19 mouse cellular contexts compared by ENCODE assay signal in the genomic region with DNA sequence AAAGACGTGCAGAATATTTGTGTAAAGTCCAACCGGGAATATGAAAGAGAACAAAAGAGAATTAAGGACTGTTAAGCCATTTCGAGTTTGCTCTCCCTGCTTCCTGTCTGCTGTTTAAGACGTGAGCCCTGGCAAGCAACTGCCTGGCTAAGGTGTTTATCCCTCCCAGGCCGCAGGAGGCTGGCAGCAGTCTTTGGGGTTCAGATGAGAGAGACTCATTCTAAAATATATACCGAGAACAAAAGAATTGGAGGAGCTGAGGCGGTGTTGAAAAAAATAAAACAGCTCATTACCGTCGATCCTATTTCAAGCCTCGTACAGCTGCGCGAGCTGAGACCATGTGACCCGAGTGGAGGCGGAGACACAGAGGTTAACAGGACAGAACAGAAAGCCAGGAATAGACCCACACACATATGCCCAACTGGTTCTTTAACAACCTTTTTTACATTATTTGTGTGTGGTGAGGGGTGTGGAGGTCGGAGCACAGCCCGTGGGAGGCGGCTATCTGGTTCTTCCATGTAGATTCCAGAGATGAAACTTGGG. TPM values are rescaled to one million over a fixed set of nuclear protein-coding genes. Genes with fewer than 3 reads are reported as not detected.
DNase-seq lines count a peak whose midpoint lies in the region; ATAC-seq and TF ChIP-seq lines count a peak whose summit lies in the region.
"Had no signal": no experiment of that assay in that cellular context is flagged by ENCODE, and none has a peak within 500 bp of the region (broad histone marks: within the 10 kb centered on the region; RNA-seq: fewer than 3 reads in every experiment).

No protein-coding gene starts in this region.

- H3K9me3 ChIP-seq in heart, embryonic 13.5 days: no peaks in the 10 kb centered on the region; the same call in 1 of the 2 replicates
- H3K9me3 ChIP-seq in lung, postnatal 0 days (ENCODE audit: low read length): no peaks in the 10 kb centered on the region
- H3K9me3 ChIP-seq in intestine, embryonic 16.5 days (ENCODE audit: control insufficient read depth, low read length): no peaks in the 10 kb centered on the region
- no peaks in the 10 kb centered on the region for H3K9me3 ChIP-seq in hindbrain, postnatal 0 days (ENCODE audit: low read length)
- H3K9me3 ChIP-seq: forebrain, embryonic 13.5 days; lung, embryonic 15.5 days had no signal

- no peak overlapping the region for H3K9ac ChIP-seq in heart, embryonic 13.5 days
- no peak overlapping the region for H3K9ac ChIP-seq in lung, postnatal 0 days (replicated peaks; ENCODE audit: low read depth)
- H3K9ac ChIP-seq in intestine, embryonic 16.5 days (ENCODE audit: low read depth, low read length): no peak overlapping the region
- H3K9ac ChIP-seq in hindbrain, postnatal 0 days (replicated peaks; ENCODE audit: low read length): no peak overlapping the region
- H3K9ac ChIP-seq: forebrain, embryonic 13.5 days; lung, embryonic 15.5 days had no signal

- no peak for DNase-seq in heart, adult 18-20 months
- DNase-seq in lung, postnatal 10 days: peak; percentile 22
- no peak for DNase-seq in lung, postnatal 0 days (ENCODE audit: low spot score)
- DNase-seq in brain, embryonic 14.5 days (ENCODE audit: low read depth): peak; percentile 59
- DNase-seq in hindbrain, postnatal 0 days (ENCODE audit: low spot score): no peak
- DNase-seq: B cell, adult 2 months; cerebellum, adult 8-10 months; gastrocnemius, postnatal 25 days; heart, postnatal 4 days; kidney, adult 11 months; liver; spleen, adult 18-20 months; thymus, postnatal 14 days had no signal

- ATAC-seq in heart, embryonic 13.5 days (ENCODE audit: extremely low read depth, insufficient number of reproducible peaks, low FRiP score, low TSS enrichment): no peak
- ATAC-seq in lung, postnatal 0 days: no peak
- ATAC-seq in intestine, embryonic 16.5 days: no peak
- no peak for ATAC-seq in hindbrain, postnatal 0 days
- ATAC-seq: forebrain, embryonic 13.5 days had no signal

- H3K4me1 ChIP-seq in heart, embryonic 13.5 days: no peaks in the 10 kb centered on the region
- no peaks in the 10 kb centered on the region for H3K4me1 ChIP-seq in lung, postnatal 0 days (ENCODE audit: insufficient read depth, low read depth, low read length)
- H3K4me1 ChIP-seq in intestine, embryonic 16.5 days (ENCODE audit: control insufficient read depth, insufficient read depth, low read length): no peaks in the 10 kb centered on the region
- no peaks in the 10 kb centered on the region for H3K4me1 ChIP-seq in hindbrain, postnatal 0 days (ENCODE audit: insufficient read depth, low read length)
- H3K4me1 ChIP-seq: forebrain, embryonic 13.5 days; lung, embryonic 15.5 days; midbrain, embryonic 10.5 days had no signal

- no peak overlapping the region for H3ac ChIP-seq in myocyte (ENCODE audit: control insufficient read depth, insufficient read length)

- H3K4me3 ChIP-seq in heart, embryonic 13.5 days: no peak overlapping the region
- no peak overlapping the region for H3K4me3 ChIP-seq in lung, postnatal 0 days (ENCODE audit: low read depth, low read length)
- H3K4me3 ChIP-seq in myocyte: no peak overlapping the region
- H3K4me3 ChIP-seq in intestine, embryonic 16.5 days (ENCODE audit: low read length): no peak overlapping the region
- no peak overlapping the region for H3K4me3 ChIP-seq in hindbrain, postnatal 0 days (ENCODE audit: low read length)
- H3K4me3 ChIP-seq: forebrain, embryonic 13.5 days; lung, embryonic 15.5 days; midbrain, embryonic 10.5 days had no signal

- no peak for TF ChIP-seq EP300 in lung, postnatal 0 days (IDR thresholded peaks at IDR 0.05)

- no peak for TF ChIP-seq POLR2A in brain, embryonic 14.5 days (IDR thresholded peaks at IDR 0.05; ENCODE audit: borderline replicate concordance, extremely low read depth, insufficient read depth, insufficient read length, poor library complexity, severe bottlenecking)
- no peak for TF ChIP-seq POLR2A in myocyte (IDR thresholded peaks at IDR 0.05; ENCODE audit: insufficient read length, low read depth)

- no peak overlapping the region for H3K27ac ChIP-seq in heart, embryonic 13.5 days (replicated peaks)
- no peak overlapping the region for H3K27ac ChIP-seq in lung, postnatal 0 days (ENCODE audit: low read length)
- H3K27ac ChIP-seq in intestine, embryonic 16.5 days (ENCODE audit: low read length): no peak overlapping the region
- H3K27ac ChIP-seq in hindbrain, postnatal 0 days: no peak overlapping the region
- H3K27ac ChIP-seq: forebrain, embryonic 13.5 days; lung, embryonic 15.5 days; midbrain, embryonic 10.5 days had no signal

- no peaks in the 10 kb centered on the region for H3K79me2 ChIP-seq in myocyte (ENCODE audit: control insufficient read depth, insufficient read depth)

- TF ChIP-seq CTCF in lung, postnatal 0 days (IDR thresholded peaks at IDR 0.05): no peak
- TF ChIP-seq CTCF in brain, embryonic 14.5 days (IDR thresholded peaks at IDR 0.05; ENCODE audit: borderline replicate concordance, extremely low read depth, insufficient read depth, insufficient read length): no peak
- no peak for TF ChIP-seq CTCF in hindbrain, postnatal 0 days (IDR thresholded peaks at IDR 0.05; ENCODE audit: low read depth)

- no peaks in the 10 kb centered on the region; the same call in 1 of the 2 replicates for H3K27me3 ChIP-seq in heart, embryonic 13.5 days (replicated peaks)
- H3K27me3 ChIP-seq in lung, postnatal 0 days (replicated peaks; ENCODE audit: insufficient read depth, low read length): no peaks in the 10 kb centered on the region
- peaks cover 7% of the 10 kb centered on the region for H3K27me3 ChIP-seq in myocyte (ENCODE audit: control insufficient read depth, insufficient read depth, insufficient read length)
- no peaks in the 10 kb centered on the region for H3K27me3 ChIP-seq in intestine, embryonic 16.5 days (replicated peaks; ENCODE audit: control insufficient read depth, insufficient read depth, low read length)
- no peaks in the 10 kb centered on the region; the same call in 1 of the 2 replicates for H3K27me3 ChIP-seq in hindbrain, postnatal 0 days (ENCODE audit: insufficient read depth, low read length)
- H3K27me3 ChIP-seq: forebrain, embryonic 13.5 days; lung, embryonic 15.5 days had no signal

- H3K36me3 ChIP-seq in heart, embryonic 13.5 days: no peaks in the 10 kb centered on the region
- no peaks in the 10 kb centered on the region for H3K36me3 ChIP-seq in lung, postnatal 0 days (ENCODE audit: insufficient read depth, low read length)
- H3K36me3 ChIP-seq in myocyte (ENCODE audit: control insufficient read depth, insufficient read depth): no peaks in the 10 kb centered on the region
- no peaks in the 10 kb centered on the region for H3K36me3 ChIP-seq in intestine, embryonic 16.5 days (ENCODE audit: control insufficient read depth, insufficient read depth, low read length)
- H3K36me3 ChIP-seq in hindbrain, postnatal 0 days (ENCODE audit: insufficient read depth, low read length): no peaks in the 10 kb centered on the region
- H3K36me3 ChIP-seq: lung, embryonic 15.5 days; midbrain, embryonic 10.5 days had no signal

- H3K4me2 ChIP-seq in heart, embryonic 13.5 days: peak overlapping the region; percentile 40
- no peak overlapping the region for H3K4me2 ChIP-seq in lung, postnatal 0 days (replicated peaks; ENCODE audit: low read depth, low read length)
- H3K4me2 ChIP-seq in myocyte (ENCODE audit: low read depth): no peak overlapping the region
- no peak overlapping the region for H3K4me2 ChIP-seq in intestine, embryonic 16.5 days (ENCODE audit: low read depth, low read length)
- H3K4me2 ChIP-seq in hindbrain, postnatal 0 days (ENCODE audit: low read depth, low read length): no peak overlapping the region
- H3K4me2 ChIP-seq: forebrain, embryonic 13.5 days; lung, embryonic 15.5 days had no signal

- 50% methylated on average over 17 of the region's 17 CpGs for WGBS in heart, embryonic 13.5 days
- 56% methylated on average over 17 of the region's 17 CpGs for WGBS in lung, postnatal 0 days
- WGBS in intestine, embryonic 16.5 days: 52% methylated on average over 17 of the region's 17 CpGs
- WGBS in hindbrain, postnatal 0 days: 66% methylated on average over 17 of the region's 17 CpGs

TF ChIP-seq in myocyte, 11 proteins besides CTCF, POLR2A, EP300 and RAD21:
- peak; percentile 63 for TF ChIP-seq USF1 (IDR thresholded peaks at IDR 0.05; ENCODE audit: low read depth)
- TF ChIP-seq CEBPB (IDR thresholded peaks at IDR 0.05; ENCODE audit: insufficient read depth, poor library complexity, severe bottlenecking): no peak

RNA-seq across cellular contexts. Expression of a gene that starts 9.0 kb away (rescaled TPM):
- polyA plus RNA-seq in heart, embryonic 13.5 days (2015; fragmentation: Nextera tagmentation; extraction: Ambion mirVana): 9.2 and 9.8 TPM in 2 replicates
- 1 to 10 TPM; 6.0 to 6.9 TPM for total RNA-seq in heart, adult 18-20 months (2021)
- 2.4 and 2.6 TPM in 2 replicates for polyA plus RNA-seq in lung, postnatal 0 days (2015; fragmentation: Nextera tagmentation; extraction: Ambion mirVana)
- 50.4 and 70.9 TPM in 2 replicates for polyA plus RNA-seq in brain, embryonic 14.5 days (2012; rRNA removed)
- 0.02 TPM for polyA plus RNA-seq in myocyte (2012; fragmentation: generic; extraction: Trizol)
- polyA plus RNA-seq in intestine, embryonic 16.5 days (2015; fragmentation: Nextera tagmentation; extraction: Ambion mirVana): 8.1 and 8.2 TPM in 2 replicates
- total RNA-seq in hindbrain, postnatal 0 days (2014; rRNA removed): 77.9 and 80.7 TPM in 2 replicates
- polyA plus RNA-seq in hindbrain, postnatal 0 days (2015; fragmentation: Nextera tagmentation; extraction: Ambion mirVana): 39.1 and 39.9 TPM in 2 replicates

Comparison
In these comparisons a context has a peak if more than half of its experiments do, and no peak if none do; other contexts are left out.
1. DNase-seq: peak in lung, postnatal 10 days (single experiment) and brain, embryonic 14.5 days (single experiment); none in heart, adult 18-20 months (0 of 2), lung, postnatal 0 days (single experiment) and hindbrain, postnatal 0 days (single experiment).